Mouse (Mus musculus) inflammation-experienced regulatory T-cells, adult 6 months (primary cell): ENCODE measurements around the gene Nckap5. TPM values are rescaled to one million over a fixed set of nuclear protein-coding genes. Genes with fewer than 3 reads are reported as not detected.

Source experiments
- ATAC-seq: one replicate; pipeline ENCODE4 v1.8.0; 2017
- polyA plus RNA-seq, 3 experiments: library from polyadenylated mRNA; unstranded; fragments of 100-300 nt; shearing (Covaris generic); gene quantifications; one replicate each; pipeline ENCODE4 v1.2.1; 2017

Nckap5 gene
- polyA plus RNA-seq, 3 experiments from 2014 or later, result 0.18 to 1.2 (median 1.1) TPM

- no peak for ATAC-seq
Observed at GRCm38 (mm10) chr1:126693585-126693984, 137.0 kb downstream of the Nckap5 start.

- no peak for ATAC-seq
Observed at GRCm38 (mm10) chr1:126688593-126688992, 142.0 kb downstream of the Nckap5 start.

- no peak for ATAC-seq
Observed at GRCm38 (mm10) chr1:126686678-126687077, 143.9 kb downstream of the Nckap5 start.

- ATAC-seq, result no peak
Observed at GRCm38 (mm10) chr1:126683621-126684445, 146.8 kb downstream of the Nckap5 start.

GRCm38 (mm10) chr1:126681773-126682172 is 148.8 kb downstream of the Nckap5 start:
- no peak for ATAC-seq

GRCm38 (mm10) chr1:126679348-126679747 is 151.3 kb downstream of the Nckap5 start:
- no peak for ATAC-seq

GRCm38 (mm10) chr1:126677280-126677679 is 153.3 kb downstream of the Nckap5 start:
- no peak for ATAC-seq

GRCm38 (mm10) chr1:126676769-126677168 is 153.8 kb downstream of the Nckap5 start:
- no peak for ATAC-seq

GRCm38 (mm10) chr1:126675142-126675541 is 155.5 kb downstream of the Nckap5 start:
- ATAC-seq, result no peak

- no peak for ATAC-seq
Observed at GRCm38 (mm10) chr1:126673238-126673637, 157.4 kb downstream of the Nckap5 start.

- no peak for ATAC-seq
Observed at GRCm38 (mm10) chr1:126670507-126670906, 160.1 kb downstream of the Nckap5 start.

GRCm38 (mm10) chr1:126660098-126660999 is 170.2 kb downstream of the Nckap5 start:
- ATAC-seq, result no peak

- ATAC-seq, result no peak
Observed at GRCm38 (mm10) chr1:126658731-126659130, 171.9 kb downstream of the Nckap5 start.

GRCm38 (mm10) chr1:126656246-126656645 is 174.4 kb downstream of the Nckap5 start:
- ATAC-seq, result no peak

- ATAC-seq, result no peak
Observed at GRCm38 (mm10) chr1:126652085-126652484, 178.5 kb downstream of the Nckap5 start.

GRCm38 (mm10) chr1:126650806-126651205 is 179.8 kb downstream of the Nckap5 start:
- no peak for ATAC-seq

GRCm38 (mm10) chr1:126642751-126643150 is 187.8 kb downstream of the Nckap5 start:
- no peak for ATAC-seq

GRCm38 (mm10) chr1:126639463-126639862 is 191.1 kb downstream of the Nckap5 start:
- ATAC-seq, result no peak

- ATAC-seq, result no peak
Observed at GRCm38 (mm10) chr1:126637515-126637914, 193.1 kb downstream of the Nckap5 start.

- no peak for ATAC-seq
Observed at GRCm38 (mm10) chr1:126626206-126626605, 204.4 kb downstream of the Nckap5 start.

- no peak for ATAC-seq
Observed at GRCm38 (mm10) chr1:126622036-126622435, 208.6 kb downstream of the Nckap5 start.

GRCm38 (mm10) chr1:126617464-126618041 is 213.0 kb downstream of the Nckap5 start:
- no peak for ATAC-seq

GRCm38 (mm10) chr1:126616964-126617363 is 213.6 kb downstream of the Nckap5 start:
- no peak for ATAC-seq
